Mouse (Mus musculus): Measurements from ENCODE around the gene Axin2. TPM values are rescaled to one million over a fixed set of nuclear protein-coding genes. Genes with fewer than 3 reads are reported as not detected.

Gene Axin2
- polyA plus RNA-seq, 1 experiment, result 11.3 TPM

GRCm38 (mm10) chr11:108973866-108974265, 53.7 kb downstream of the Axin2 start:
- no peak for DNase-seq (ENCODE audit: low spot score)

GRCm38 (mm10) chr11:108975583-108975982, 55.4 kb downstream of the Axin2 start:
- DNase-seq (ENCODE audit: low spot score), result no peak

- no peak for DNase-seq (ENCODE audit: low spot score)
Measured at GRCm38 (mm10) chr11:108980530-108980929, 60.4 kb downstream of the Axin2 start.

GRCm38 (mm10) chr11:108981012-108981411, 60.9 kb downstream of the Axin2 start:
- no peak for DNase-seq (ENCODE audit: low spot score)

GRCm38 (mm10) chr11:108983409-108984064, 63.4 kb downstream of the Axin2 start:
- DNase-seq (ENCODE audit: low spot score), result no peak

GRCm38 (mm10) chr11:108984711-108985419, 64.7 kb downstream of the Axin2 start:
- no peak for DNase-seq (ENCODE audit: low spot score)

GRCm38 (mm10) chr11:108985836-108986235, 65.7 kb downstream of the Axin2 start:
- DNase-seq (ENCODE audit: low spot score), result no peak

- DNase-seq (ENCODE audit: low spot score), result no peak
Measured at GRCm38 (mm10) chr11:108987226-108987625, 67.1 kb downstream of the Axin2 start.

GRCm38 (mm10) chr11:108987705-108988104, 67.6 kb downstream of the Axin2 start:
- no peak for DNase-seq (ENCODE audit: low spot score)

- no peak for DNase-seq (ENCODE audit: low spot score)
Measured at GRCm38 (mm10) chr11:108988258-108988657, 68.1 kb downstream of the Axin2 start.

- no peak for DNase-seq (ENCODE audit: low spot score)
Measured at GRCm38 (mm10) chr11:108989940-108990339, 69.8 kb downstream of the Axin2 start.

GRCm38 (mm10) chr11:108993414-108993813, 73.3 kb downstream of the Axin2 start:
- DNase-seq (ENCODE audit: low spot score), result no peak

GRCm38 (mm10) chr11:108995196-108995989, 75.2 kb downstream of the Axin2 start:
- no peak for DNase-seq (ENCODE audit: low spot score)

GRCm38 (mm10) chr11:108995990-108996533, 75.9 kb downstream of the Axin2 start:
- DNase-seq (ENCODE audit: low spot score), result no peak

GRCm38 (mm10) chr11:108997816-108998215, 77.7 kb downstream of the Axin2 start:
- no peak for DNase-seq (ENCODE audit: low spot score)

Other genes starting within 250 kb of the Axin2 start
- gene E030025P04Rik, start 224.0 kb downstream of the Axin2 start, polyA plus RNA-seq (2012; rRNA removed), result 0.12 and 0.19 TPM in 2 replicates